Mouse (Mus musculus) gastrocnemius, adult 18-20 months (tissue): ENCODE results near the gene Tpm1. TPM values are rescaled to one million over a fixed set of nuclear protein-coding genes. Genes with fewer than 3 reads are reported as not detected.

Experiments used
- DNase-seq: peaks from one replicate; pipeline ENCODE4 v3.0.0; 2021; ENCODE audit warnings: low spot score
- total RNA-seq, 2 experiments: library from RNA; stranded (reverse); gene quantifications; 2 replicates each; pipeline ENCODE4 v1.2.3; 2021

Gene Tpm1
- total RNA-seq, 2 experiments from 2014 or later, result 24,162 to 25,960 TPM

- no peak for DNase-seq
These were observed 20.3 kb downstream of the Tpm1 start for GRCm38 (mm10) chr9:67028929-67029328.

- DNase-seq, result no peak
These were observed 21.0 kb downstream of the Tpm1 start for GRCm38 (mm10) chr9:67028133-67028724.

GRCm38 (mm10) chr9:67026890-67027289 is 22.3 kb downstream of the Tpm1 start:
- no peak for DNase-seq

GRCm38 (mm10) chr9:67026061-67026460 is 23.1 kb downstream of the Tpm1 start:
- peak; percentile 51 for DNase-seq

- peak; percentile 70 for DNase-seq
These were observed 24.1 kb downstream of the Tpm1 start for GRCm38 (mm10) chr9:67024889-67025692.

GRCm38 (mm10) chr9:67023371-67023770 is 25.8 kb downstream of the Tpm1 start:
- no peak for DNase-seq

- no peak for DNase-seq
These were observed 29.1 kb downstream of the Tpm1 start for GRCm38 (mm10) chr9:67020063-67020462.

- DNase-seq, result no peak
These were observed 35.7 kb downstream of the Tpm1 start for GRCm38 (mm10) chr9:67013501-67013900.

GRCm38 (mm10) chr9:67012470-67012869 is 36.7 kb downstream of the Tpm1 start:
- peak; percentile 84 for DNase-seq

- no peak for DNase-seq
These were observed 37.7 kb downstream of the Tpm1 start for GRCm38 (mm10) chr9:67011483-67011882.

- no peak for DNase-seq
These were observed 40.4 kb downstream of the Tpm1 start for GRCm38 (mm10) chr9:67008781-67009180.

GRCm38 (mm10) chr9:67006376-67006775 is 42.8 kb downstream of the Tpm1 start:
- DNase-seq, result no peak

- no peak for DNase-seq
These were observed 44.0 kb downstream of the Tpm1 start for GRCm38 (mm10) chr9:67005161-67005742.

GRCm38 (mm10) chr9:67003656-67004055 is 45.5 kb downstream of the Tpm1 start:
- DNase-seq, result no peak

GRCm38 (mm10) chr9:67003156-67003555 is 46.0 kb downstream of the Tpm1 start:
- no peak for DNase-seq

GRCm38 (mm10) chr9:67001506-67001905 is 47.7 kb downstream of the Tpm1 start:
- DNase-seq, result no peak

GRCm38 (mm10) chr9:67001050-67001449 is 48.2 kb downstream of the Tpm1 start:
- peak; percentile 82 for DNase-seq

GRCm38 (mm10) chr9:66999698-67000097 is 49.5 kb downstream of the Tpm1 start:
- no peak for DNase-seq

- DNase-seq, result no peak
These were observed 57.3 kb downstream of the Tpm1 start for GRCm38 (mm10) chr9:66991750-66992410.

- no peak for DNase-seq
These were observed 58.0 kb downstream of the Tpm1 start for GRCm38 (mm10) chr9:66991021-66991749.

- no peak for DNase-seq
These were observed 59.2 kb downstream of the Tpm1 start for GRCm38 (mm10) chr9:66990046-66990445.
